Mouse (Mus musculus): ENCODE results near the gene Slc37a1.

DNA sequence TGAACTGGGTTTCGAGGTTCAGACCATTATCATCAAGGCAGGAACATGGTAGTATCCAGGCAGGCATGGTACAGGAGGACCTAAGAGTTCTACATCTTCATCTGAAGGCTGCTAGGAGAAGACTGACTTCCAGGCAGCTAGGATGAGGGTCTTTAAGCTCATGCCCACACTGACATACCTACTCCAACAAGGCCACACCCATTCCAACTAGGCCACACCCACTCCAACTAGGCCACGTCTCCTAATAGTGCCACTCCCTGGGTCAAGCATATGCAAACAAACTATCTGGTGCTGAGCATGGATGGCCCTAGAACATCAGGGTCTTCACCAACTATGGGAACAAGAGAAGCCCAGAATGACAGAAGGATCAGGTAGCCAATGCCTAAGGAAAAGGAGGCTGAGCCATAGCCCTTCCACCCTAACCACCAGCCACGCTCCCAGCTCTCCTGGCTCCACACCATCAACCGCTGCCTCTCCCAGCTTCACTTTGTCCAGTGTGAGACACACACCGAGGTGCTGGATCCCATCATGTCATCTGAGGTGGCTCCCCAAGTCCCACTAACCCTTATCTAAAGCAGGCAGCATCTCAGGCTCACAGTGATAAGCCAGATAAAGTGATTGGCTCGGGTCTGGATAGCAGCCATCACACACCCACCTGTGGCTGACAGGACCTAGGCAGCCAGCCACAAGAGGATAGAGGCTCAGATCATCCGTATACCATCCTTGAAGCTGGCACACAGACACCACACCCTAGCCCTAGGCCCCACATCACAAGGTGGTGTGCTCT lies 48.2 kb upstream of the Slc37a1 start:
- TF ChIP-seq CTCF (IDR thresholded peaks at IDR 0.05; ENCODE audit: insufficient read depth, low read depth, low read length) = no peak
- no peak for TF ChIP-seq POLR2A (IDR thresholded peaks at IDR 0.05; ENCODE audit: insufficient read depth, low read depth, low read length)
